ENCODE assay signal across 14 mouse cellular contexts in genomic region chr6:71966683-71967303, GRCm38 (mm10).
"Had no signal": no experiment of that assay in that cellular context is flagged by ENCODE, and none has a peak within 500 bp of the region (broad histone marks: within the 10 kb centered on the region; RNA-seq: fewer than 3 reads in every experiment).

No protein-coding gene starts in this region.

- DNase-seq: kidney, adult 8-10 months; kidney, postnatal 25 days; liver; midbrain, embryonic 14.5 days; right cerebral cortex, adult 18-20 months; right cerebral cortex, postnatal 25 days; thymus, adult 18-20 months; thymus, postnatal 14 days had no signal

- H3K4me1 ChIP-seq: limb, embryonic 12.5 days; midbrain, embryonic 10.5 days; neural tube, embryonic 15.5 days had no signal

- H3K9ac ChIP-seq: limb, embryonic 12.5 days; neural tube, embryonic 15.5 days had no signal

- H3K27me3 ChIP-seq: limb, embryonic 12.5 days; neural tube, embryonic 15.5 days had no signal

- H3K27ac ChIP-seq: limb, embryonic 12.5 days; midbrain, embryonic 10.5 days; neural tube, embryonic 15.5 days had no signal

- H3K9me3 ChIP-seq: limb, embryonic 12.5 days; midbrain, embryonic 10.5 days; neural tube, embryonic 15.5 days had no signal

- H3K4me3 ChIP-seq: limb, embryonic 12.5 days; midbrain, embryonic 10.5 days; myocyte; neural tube, embryonic 15.5 days had no signal

- ATAC-seq: inflammation-experienced regulatory T-cells, adult 6 months; intestine, postnatal 0 days had no signal

- H3K4me2 ChIP-seq: limb, embryonic 12.5 days; neural tube, embryonic 15.5 days had no signal
